Mouse (Mus musculus): ENCODE measurements around the gene Dis3. TPM values are rescaled to one million over a fixed set of nuclear protein-coding genes. Genes with fewer than 3 reads are reported as not detected.
A peak's percentile ranks its signal among the peaks of the same experiment; 100 is the strongest.

The Dis3 gene
- total and polyA plus RNA-seq, 3 experiments = 3.0 to 10.5 (median 9.8) TPM

DNA sequence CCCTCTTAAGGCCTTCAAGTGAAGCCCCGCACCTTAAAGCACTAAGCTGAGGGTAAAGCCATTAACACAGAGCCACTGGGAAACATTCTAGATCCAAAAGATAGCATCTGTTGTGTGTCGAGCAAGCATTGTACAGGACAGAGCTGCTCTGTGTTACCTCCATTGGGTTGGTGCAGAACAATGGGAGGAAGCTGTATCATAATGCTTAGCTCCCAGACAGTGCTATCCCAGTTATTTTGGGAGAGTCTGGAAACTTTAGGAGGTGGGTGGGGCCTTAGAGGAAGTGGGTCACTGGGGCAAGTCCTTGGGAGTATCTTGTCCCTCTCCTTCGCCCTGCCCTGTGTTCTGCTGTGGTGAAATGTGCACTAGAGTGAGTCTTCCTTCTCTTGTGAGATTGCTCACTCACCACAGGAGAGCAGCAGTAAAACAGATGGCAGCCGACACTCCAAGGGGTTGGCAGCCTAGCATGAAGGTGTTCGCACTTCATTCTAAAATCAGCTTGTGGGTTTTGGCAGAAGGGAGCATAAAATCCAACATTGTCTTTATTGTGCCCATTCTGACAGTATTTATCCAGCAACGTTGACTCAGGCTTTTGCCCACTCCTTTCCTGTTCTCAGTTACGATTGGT is 40.5 kb downstream of the Dis3 start:
- Histone ChIP-seq H3K27ac (no peak overlapping the region), H3K4me3 (no peak overlapping the region), H3K36me3 (ENCODE audit: control insufficient read depth, insufficient read depth, low read length) (no peaks in the 10 kb centered on the region), H3K4me1 (ENCODE audit: control insufficient read depth, insufficient read depth, low read length) (peaks cover 2% of the 10 kb centered on the region; the same call in 1 of the 2 replicates), H3K27me3 (ENCODE audit: control insufficient read depth, insufficient read depth, low read length) (no peaks in the 10 kb centered on the region), H3K9ac (ENCODE audit: low read depth, low read length) (no peak overlapping the region), H3K79me2 (replicated peaks; ENCODE audit: control insufficient read depth, insufficient read depth, low read length) (no peaks in the 10 kb centered on the region)
- DNase-seq = no peak
- TF ChIP-seq CTCF (IDR thresholded peaks at IDR 0.05) (no peak), POLR2A (IDR thresholded peaks at IDR 0.05; ENCODE audit: insufficient read depth, low read depth, low read length) (no peak), EP300 (IDR thresholded peaks at IDR 0.05; ENCODE audit: insufficient read depth, low read depth, low read length) (no peak)
- intact Hi-C loops (cut with DNase I) = no loop called here
- WGBS = 53% methylated on average over 7 of the region's 7 CpGs

DNA sequence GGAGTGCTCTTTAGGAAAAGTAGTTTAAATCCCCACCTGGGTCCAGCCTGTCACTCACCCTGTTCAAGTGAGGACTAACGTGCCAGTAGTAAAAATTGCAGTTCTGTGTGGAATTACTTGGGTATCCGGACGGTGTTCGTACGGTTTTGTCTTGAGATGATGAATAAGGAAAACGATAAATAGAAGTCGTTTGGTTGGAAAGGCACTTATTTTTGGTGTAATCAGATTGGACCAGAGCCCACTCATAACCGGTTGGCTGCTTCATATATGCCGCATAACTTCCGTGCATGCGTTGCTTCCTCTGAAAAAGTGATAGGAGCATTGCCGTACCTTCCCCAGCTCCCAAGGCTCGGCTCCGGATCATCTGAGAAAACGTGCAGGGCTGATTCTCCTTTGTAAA is 52.8 kb downstream of the Dis3 start:
- Histone ChIP-seq H3K4me3 (peak overlapping the region; percentile 99), H3K36me3 (ENCODE audit: control insufficient read depth, insufficient read depth, low read length) (peaks cover 4% of the 10 kb centered on the region; the same call in 1 of the 2 replicates), H3K79me2 (replicated peaks; ENCODE audit: control insufficient read depth, insufficient read depth, low read length) (peaks cover 2% of the 10 kb centered on the region), H3K27me3 (ENCODE audit: control insufficient read depth, insufficient read depth, low read length) (no peaks in the 10 kb centered on the region), H3K9ac (ENCODE audit: low read depth, low read length) (peak overlapping the region; percentile 6; the same call in 1 of the 2 replicates), H3K4me1 (ENCODE audit: control insufficient read depth, insufficient read depth, low read length) (peaks cover 6% of the 10 kb centered on the region), H3K27ac (no peak overlapping the region; the same call in 1 of the 2 replicates)
- no peak for DNase-seq
- TF ChIP-seq POLR2A (IDR thresholded peaks at IDR 0.05; ENCODE audit: insufficient read depth, low read depth, low read length) (no peak), EP300 (IDR thresholded peaks at IDR 0.05; ENCODE audit: insufficient read depth, low read depth, low read length) (no peak)
- under 1% methylated on average over 15 of the region's 15 CpGs for WGBS
- intact Hi-C loops (cut with DNase I) = loop anchor here (1.0 kb wide), 1 partner anchor 53 kb away; the partner anchor contains the start of genes Dis3 and Pibf1

DNA sequence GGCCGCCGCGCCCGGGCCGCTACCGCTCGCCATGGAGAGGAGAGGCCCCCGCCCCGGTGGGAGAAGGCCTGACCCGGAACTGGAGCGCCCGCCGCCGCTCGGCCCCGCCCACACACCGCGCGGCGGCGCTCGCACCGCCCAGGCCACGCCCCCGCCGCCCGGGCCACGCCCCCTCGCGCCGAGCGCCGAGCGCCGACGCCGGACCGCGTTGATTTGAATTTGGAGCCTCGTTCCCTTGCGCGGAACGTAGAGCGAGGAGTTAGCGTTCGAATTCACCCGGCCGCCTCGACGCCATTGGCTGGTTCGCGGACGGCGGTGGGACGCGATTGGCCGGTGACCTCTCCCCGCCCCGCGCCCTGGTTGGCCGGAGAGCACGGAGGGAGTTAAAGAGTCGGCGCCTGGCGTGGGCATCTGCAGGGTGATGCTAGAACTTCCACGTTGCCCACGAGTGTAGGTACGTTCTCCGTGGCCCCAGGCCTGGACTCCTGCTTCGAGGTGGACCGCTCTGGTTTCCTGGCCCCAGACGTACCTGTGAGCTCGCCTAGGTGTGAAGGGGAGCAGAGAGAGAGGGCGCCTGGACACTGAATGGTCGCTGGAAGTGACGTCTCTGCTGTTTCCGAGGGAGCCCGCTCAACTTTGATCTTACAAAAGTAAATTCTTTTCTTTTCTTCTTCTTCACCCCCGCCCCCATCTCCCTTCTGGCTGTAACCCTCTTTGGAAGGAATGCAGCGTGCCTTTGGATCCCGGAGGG is 53.4 kb downstream of the Dis3 start, which contains the start of the genes Mzt1 and Bora:
Mzt1 (minus strand) TSS at position 104 of the 751 bp plus-strand sequence.
Bora (plus strand) TSS at position 192 of the 751 bp plus-strand sequence.
- intact Hi-C loops (cut with DNase I) = loop anchor here (1.0 kb wide), 1 partner anchor 53 kb away; the partner anchor contains the start of genes Dis3 and Pibf1
- WGBS = under 1% methylated on average over 77 of the region's 81 CpGs
- Histone ChIP-seq H3K27ac (peak within 1 kb of the TSS; percentile 89), H3K4me1 (ENCODE audit: control insufficient read depth, insufficient read depth, low read length) (peaks cover 8% of the 10 kb centered on the region), H3K36me3 (ENCODE audit: control insufficient read depth, insufficient read depth, low read length) (peaks cover 5% of the 10 kb centered on the region), H3K4me3 (peak within 1 kb of the TSS; percentile 99), H3K79me2 (replicated peaks; ENCODE audit: control insufficient read depth, insufficient read depth, low read length) (peaks cover 4% of the 10 kb centered on the region), H3K9ac (ENCODE audit: low read depth, low read length) (peak within 1 kb of the TSS; percentile 93), H3K27me3 (ENCODE audit: control insufficient read depth, insufficient read depth, low read length) (no peaks in the 10 kb centered on the region)
- peak; percentile 90 to 93 for DNase-seq
- TF ChIP-seq EP300 (IDR thresholded peaks at IDR 0.05; ENCODE audit: insufficient read depth, low read depth, low read length) = no peak
- peak; percentile 43; the same call in 1 of the 2 replicates for TF ChIP-seq POLR2A (IDR thresholded peaks at IDR 0.05; ENCODE audit: insufficient read depth, low read depth, low read length)
- no peak for TF ChIP-seq CTCF (IDR thresholded peaks at IDR 0.05)

DNA sequence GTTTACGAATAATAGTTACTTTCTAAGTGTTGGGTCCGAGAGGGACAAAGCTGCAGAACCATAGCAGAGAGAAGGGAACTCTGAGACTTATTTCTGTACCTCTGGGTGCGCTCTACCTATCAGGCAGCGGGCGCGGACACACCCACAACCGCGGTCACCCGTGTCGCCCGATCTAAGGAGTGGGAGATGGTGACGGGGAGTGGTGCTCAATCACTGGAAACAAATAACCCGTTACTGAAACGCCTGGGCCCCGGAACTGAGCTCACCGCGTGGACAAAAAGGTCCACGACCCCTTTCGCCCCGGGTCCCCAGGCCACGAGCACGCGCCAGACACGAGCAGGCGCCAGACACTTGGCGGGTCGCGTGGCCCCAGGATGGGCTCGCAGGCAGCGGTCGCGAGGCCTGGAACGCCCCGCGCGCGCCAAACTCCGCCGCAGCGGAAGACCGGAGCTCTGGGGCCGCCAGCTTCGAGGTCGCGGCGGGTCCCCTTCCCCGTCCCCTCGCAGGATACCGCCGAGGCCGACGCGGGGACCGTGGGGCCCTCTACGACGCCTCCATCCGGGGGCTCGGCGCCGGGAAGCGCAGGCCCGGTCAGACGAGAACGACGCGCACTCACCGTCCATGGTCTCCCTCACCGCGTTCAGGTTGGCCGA is 54.1 kb downstream of the Dis3 start:
- peak overlapping the region; percentile 89 for H3K27ac ChIP-seq
- WGBS = under 1% methylated on average over 70 of the region's 70 CpGs
- TF ChIP-seq POLR2A (IDR thresholded peaks at IDR 0.05; ENCODE audit: insufficient read depth, low read depth, low read length) = no peak; the same call in 1 of the 2 replicates
- TF ChIP-seq CTCF (IDR thresholded peaks at IDR 0.05) = no peak
- TF ChIP-seq EP300 (IDR thresholded peaks at IDR 0.05; ENCODE audit: insufficient read depth, low read depth, low read length) = no peak
- peaks cover 8% of the 10 kb centered on the region for H3K4me1 ChIP-seq (ENCODE audit: control insufficient read depth, insufficient read depth, low read length)
- peaks cover 8% of the 10 kb centered on the region for H3K36me3 ChIP-seq (ENCODE audit: control insufficient read depth, insufficient read depth, low read length)
- DNase-seq = no peak
- intact Hi-C loops (cut with DNase I) = loop anchor here (1.0 kb wide), 1 partner anchor 54 kb away; the partner anchor contains the start of genes Dis3 and Pibf1
- H3K27me3 ChIP-seq (ENCODE audit: control insufficient read depth, insufficient read depth, low read length) = no peaks in the 10 kb centered on the region
- peaks cover 4% of the 10 kb centered on the region for H3K79me2 ChIP-seq (replicated peaks; ENCODE audit: control insufficient read depth, insufficient read depth, low read length)
- H3K9ac ChIP-seq (ENCODE audit: low read depth, low read length) = peak overlapping the region; percentile 93
- H3K4me3 ChIP-seq = peak overlapping the region; percentile 99

DNA sequence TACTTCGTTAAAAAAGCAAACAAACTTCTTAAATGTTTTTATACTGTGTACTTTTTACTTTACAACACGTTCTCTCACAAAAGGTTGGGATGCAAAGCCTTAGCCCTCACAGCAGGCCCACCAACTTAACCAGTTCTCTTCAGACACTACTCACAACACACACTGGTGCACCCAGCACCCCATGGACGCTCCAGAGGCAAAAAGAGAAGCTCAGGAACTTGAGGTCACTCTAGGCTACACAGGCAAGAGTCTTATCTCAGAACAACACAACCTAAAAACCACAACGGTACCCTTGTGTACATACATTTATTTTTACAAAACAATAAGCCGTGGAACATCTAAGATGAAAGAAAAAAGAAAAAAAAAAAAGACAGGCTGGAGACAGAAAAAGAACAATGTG is 54.9 kb downstream of the Dis3 start:
- H3K36me3 ChIP-seq (ENCODE audit: control insufficient read depth, insufficient read depth, low read length) = peaks cover 8% of the 10 kb centered on the region
- H3K27ac ChIP-seq = no peak overlapping the region
- intact Hi-C loops (cut with DNase I) = no loop called here
- H3K9ac ChIP-seq (ENCODE audit: low read depth, low read length) = no peak overlapping the region
- H3K79me2 ChIP-seq (replicated peaks; ENCODE audit: control insufficient read depth, insufficient read depth, low read length) = peaks cover 4% of the 10 kb centered on the region
- no peak for DNase-seq
- no peaks in the 10 kb centered on the region for H3K27me3 ChIP-seq (ENCODE audit: control insufficient read depth, insufficient read depth, low read length)
- no peak for TF ChIP-seq POLR2A (IDR thresholded peaks at IDR 0.05; ENCODE audit: insufficient read depth, low read depth, low read length)
- no peak for TF ChIP-seq EP300 (IDR thresholded peaks at IDR 0.05; ENCODE audit: insufficient read depth, low read depth, low read length)
- no peak for TF ChIP-seq CTCF (IDR thresholded peaks at IDR 0.05)
- H3K4me1 ChIP-seq (ENCODE audit: control insufficient read depth, insufficient read depth, low read length) = peaks cover 8% of the 10 kb centered on the region
- H3K4me3 ChIP-seq = peak overlapping the region; percentile 99
- 8% methylated on average over 5 of the region's 5 CpGs for WGBS

Data from heart, adult 2 months (tissue).